Mouse (Mus musculus): ENCODE data around the gene Slc5a4b. TPM values are rescaled to one million over a fixed set of nuclear protein-coding genes. Genes with fewer than 3 reads are reported as not detected.

The Slc5a4b gene
- polyA plus RNA-seq, 1 experiment from 2014 or later: 0.12 TPM

- Histone ChIP-seq H3K27ac (ENCODE audit: low read length) (no peak overlapping the region), H3K27me3 (ENCODE audit: insufficient read depth, low read length) (no peaks in the 10 kb centered on the region), H3K9me3 (ENCODE audit: low read length) (no peaks in the 10 kb centered on the region), H3K4me2 (replicated peaks; ENCODE audit: low read depth, low read length) (no peak overlapping the region), H3K4me1 (ENCODE audit: insufficient read depth, low read length) (no peaks in the 10 kb centered on the region), H3K36me3 (ENCODE audit: insufficient read depth, low read length) (peaks cover 14% of the 10 kb centered on the region; the same call in 1 of the 2 replicates), H3K9ac (replicated peaks; ENCODE audit: low read length) (no peak overlapping the region), H3K4me3 (ENCODE audit: low read length) (no peak overlapping the region)
- no peak for ATAC-seq (ENCODE audit: low FRiP score, low TSS enrichment)
- 41% methylated on average over 5 of the region's 5 CpGs for WGBS
These were observed 63.4 kb downstream of the Slc5a4b start for GRCm38 (mm10) chr10:76047182-76047869.

GRCm38 (mm10) chr10:76046754-76047153, 64.0 kb downstream of the Slc5a4b start:
- Histone ChIP-seq H3K27me3 (ENCODE audit: insufficient read depth, low read length) (no peaks in the 10 kb centered on the region), H3K4me1 (ENCODE audit: insufficient read depth, low read length) (no peaks in the 10 kb centered on the region), H3K4me3 (ENCODE audit: low read length) (no peak overlapping the region), H3K9ac (replicated peaks; ENCODE audit: low read length) (no peak overlapping the region), H3K27ac (ENCODE audit: low read length) (no peak overlapping the region), H3K36me3 (ENCODE audit: insufficient read depth, low read length) (peaks cover 14% of the 10 kb centered on the region; the same call in 1 of the 2 replicates), H3K9me3 (ENCODE audit: low read length) (no peaks in the 10 kb centered on the region), H3K4me2 (replicated peaks; ENCODE audit: low read depth, low read length) (no peak overlapping the region)
- 11% methylated on average over 1 of the region's 1 CpGs for WGBS
- ATAC-seq (ENCODE audit: low FRiP score, low TSS enrichment): no peak

GRCm38 (mm10) chr10:76045343-76045742, 65.4 kb downstream of the Slc5a4b start:
- peaks cover 22% of the 10 kb centered on the region for H3K36me3 ChIP-seq (ENCODE audit: insufficient read depth, low read length)
- H3K9ac ChIP-seq (replicated peaks; ENCODE audit: low read length): no peak overlapping the region
- H3K4me3 ChIP-seq (ENCODE audit: low read length): no peak overlapping the region
- ATAC-seq (ENCODE audit: low FRiP score, low TSS enrichment): no peak
- no peak overlapping the region for H3K27ac ChIP-seq (ENCODE audit: low read length)
- H3K4me1 ChIP-seq (ENCODE audit: insufficient read depth, low read length): no peaks in the 10 kb centered on the region
- H3K27me3 ChIP-seq (ENCODE audit: insufficient read depth, low read length): no peaks in the 10 kb centered on the region
- no peak overlapping the region for H3K4me2 ChIP-seq (replicated peaks; ENCODE audit: low read depth, low read length)
- 49% methylated on average over 5 of the region's 5 CpGs for WGBS
- H3K9me3 ChIP-seq (ENCODE audit: low read length): no peaks in the 10 kb centered on the region

GRCm38 (mm10) chr10:76036962-76037361, 73.8 kb downstream of the Slc5a4b start:
- WGBS: 96% methylated on average over 5 of the region's 5 CpGs
- H3K36me3 ChIP-seq (ENCODE audit: insufficient read depth, low read length): peaks cover 58% of the 10 kb centered on the region
- H3K4me1 ChIP-seq (ENCODE audit: insufficient read depth, low read length): peaks cover 9% of the 10 kb centered on the region; the same call in 1 of the 2 replicates
- H3K9ac ChIP-seq (replicated peaks; ENCODE audit: low read length): no peak overlapping the region
- H3K27ac ChIP-seq (ENCODE audit: low read length): no peak overlapping the region
- H3K4me2 ChIP-seq (replicated peaks; ENCODE audit: low read depth, low read length): no peak overlapping the region
- H3K9me3 ChIP-seq (ENCODE audit: low read length): no peaks in the 10 kb centered on the region
- no peaks in the 10 kb centered on the region for H3K27me3 ChIP-seq (ENCODE audit: insufficient read depth, low read length)
- H3K4me3 ChIP-seq (ENCODE audit: low read length): no peak overlapping the region
- ATAC-seq (ENCODE audit: low FRiP score, low TSS enrichment): no peak

GRCm38 (mm10) chr10:76035277-76035676, 75.5 kb downstream of the Slc5a4b start:
- no peak for ATAC-seq (ENCODE audit: low FRiP score, low TSS enrichment)
- Histone ChIP-seq H3K4me2 (replicated peaks; ENCODE audit: low read depth, low read length) (no peak overlapping the region), H3K9me3 (ENCODE audit: low read length) (no peaks in the 10 kb centered on the region), H3K27me3 (ENCODE audit: insufficient read depth, low read length) (no peaks in the 10 kb centered on the region), H3K4me3 (ENCODE audit: low read length) (no peak overlapping the region), H3K9ac (replicated peaks; ENCODE audit: low read length) (no peak overlapping the region), H3K36me3 (ENCODE audit: insufficient read depth, low read length) (peaks cover 48% of the 10 kb centered on the region), H3K4me1 (ENCODE audit: insufficient read depth, low read length) (peaks cover 12% of the 10 kb centered on the region; the same call in 1 of the 2 replicates), H3K27ac (ENCODE audit: low read length) (no peak overlapping the region)

- H3K9ac ChIP-seq (replicated peaks; ENCODE audit: low read length): no peak overlapping the region
- H3K4me3 ChIP-seq (ENCODE audit: low read length): no peak overlapping the region
- H3K4me2 ChIP-seq (replicated peaks; ENCODE audit: low read depth, low read length): peak overlapping the region; percentile 72; the same call in 1 of the 2 replicates
- peaks cover 12% of the 10 kb centered on the region; the same call in 1 of the 2 replicates for H3K4me1 ChIP-seq (ENCODE audit: insufficient read depth, low read length)
- WGBS: 92% methylated on average over 8 of the region's 8 CpGs
- peaks cover 37% of the 10 kb centered on the region for H3K36me3 ChIP-seq (ENCODE audit: insufficient read depth, low read length)
- no peak for ATAC-seq (ENCODE audit: low FRiP score, low TSS enrichment)
- no peaks in the 10 kb centered on the region for H3K9me3 ChIP-seq (ENCODE audit: low read length)
- no peak overlapping the region for H3K27ac ChIP-seq (ENCODE audit: low read length)
- no peaks in the 10 kb centered on the region for H3K27me3 ChIP-seq (ENCODE audit: insufficient read depth, low read length)
These were observed 76.7 kb downstream of the Slc5a4b start for GRCm38 (mm10) chr10:76034001-76034600.

GRCm38 (mm10) chr10:76033119-76033455, 77.7 kb downstream of the Slc5a4b start:
- WGBS: 15% methylated on average over 7 of the region's 7 CpGs
- Histone ChIP-seq H3K27ac (ENCODE audit: low read length) (peak overlapping the region; percentile 78), H3K9me3 (ENCODE audit: low read length) (no peaks in the 10 kb centered on the region), H3K9ac (replicated peaks; ENCODE audit: low read length) (peak overlapping the region; percentile 81), H3K36me3 (ENCODE audit: insufficient read depth, low read length) (peaks cover 26% of the 10 kb centered on the region), H3K27me3 (ENCODE audit: insufficient read depth, low read length) (no peaks in the 10 kb centered on the region), H3K4me1 (ENCODE audit: insufficient read depth, low read length) (peaks cover 16% of the 10 kb centered on the region; the same call in 1 of the 2 replicates), H3K4me2 (replicated peaks; ENCODE audit: low read depth, low read length) (peak overlapping the region; percentile 72), H3K4me3 (ENCODE audit: low read length) (peak overlapping the region; percentile 62)
- no peak for ATAC-seq (ENCODE audit: low FRiP score, low TSS enrichment)

- peak within 1 kb of the TSS; percentile 62 for H3K4me3 ChIP-seq (ENCODE audit: low read length)
- H3K9me3 ChIP-seq (ENCODE audit: low read length): no peaks in the 10 kb centered on the region
- WGBS: under 1% methylated on average over 57 of the region's 58 CpGs
- peaks cover 17% of the 10 kb centered on the region; the same call in 1 of the 2 replicates for H3K4me1 ChIP-seq (ENCODE audit: insufficient read depth, low read length)
- peak; percentile 98 for ATAC-seq (ENCODE audit: low FRiP score, low TSS enrichment)
- H3K27me3 ChIP-seq (ENCODE audit: insufficient read depth, low read length): no peaks in the 10 kb centered on the region
- peak within 1 kb of the TSS; percentile 72 for H3K4me2 ChIP-seq (replicated peaks; ENCODE audit: low read depth, low read length)
- peak within 1 kb of the TSS; percentile 81 for H3K9ac ChIP-seq (replicated peaks; ENCODE audit: low read length)
- peaks cover 22% of the 10 kb centered on the region for H3K36me3 ChIP-seq (ENCODE audit: insufficient read depth, low read length)
- peak within 1 kb of the TSS; percentile 78 for H3K27ac ChIP-seq (ENCODE audit: low read length)
These were observed 78.2 kb downstream of the Slc5a4b start, which contains the start of gene Zfp280b for GRCm38 (mm10) chr10:76032402-76033118. Zfp280b (plus strand) TSS chr10:76032650.

GRCm38 (mm10) chr10:76031511-76032401, 79.0 kb downstream of the Slc5a4b start:
- Histone ChIP-seq H3K4me1 (ENCODE audit: insufficient read depth, low read length) (peaks cover 23% of the 10 kb centered on the region; the same call in 1 of the 2 replicates), H3K27ac (ENCODE audit: low read length) (peak overlapping the region; percentile 78), H3K9ac (replicated peaks; ENCODE audit: low read length) (peak overlapping the region; percentile 81), H3K4me3 (ENCODE audit: low read length) (peak overlapping the region; percentile 62), H3K4me2 (replicated peaks; ENCODE audit: low read depth, low read length) (peak overlapping the region; percentile 72), H3K9me3 (ENCODE audit: low read length) (no peaks in the 10 kb centered on the region), H3K36me3 (ENCODE audit: insufficient read depth, low read length) (peaks cover 15% of the 10 kb centered on the region), H3K27me3 (ENCODE audit: insufficient read depth, low read length) (no peaks in the 10 kb centered on the region)
- ATAC-seq (ENCODE audit: low FRiP score, low TSS enrichment): no peak; the same call in 1 of the 2 replicates
- 55% methylated on average over 14 of the region's 14 CpGs for WGBS
